Mouse (Mus musculus): Measurements from ENCODE around the gene Tmprss9. TPM values are rescaled to one million over a fixed set of nuclear protein-coding genes. Genes with fewer than 3 reads are reported as not detected.
A peak's percentile ranks its signal among the peaks of the same experiment; 100 is the strongest.

Tmprss9 gene
- polyA plus RNA-seq, 1 experiment from 2014 or later = 0.05 TPM

DNA sequence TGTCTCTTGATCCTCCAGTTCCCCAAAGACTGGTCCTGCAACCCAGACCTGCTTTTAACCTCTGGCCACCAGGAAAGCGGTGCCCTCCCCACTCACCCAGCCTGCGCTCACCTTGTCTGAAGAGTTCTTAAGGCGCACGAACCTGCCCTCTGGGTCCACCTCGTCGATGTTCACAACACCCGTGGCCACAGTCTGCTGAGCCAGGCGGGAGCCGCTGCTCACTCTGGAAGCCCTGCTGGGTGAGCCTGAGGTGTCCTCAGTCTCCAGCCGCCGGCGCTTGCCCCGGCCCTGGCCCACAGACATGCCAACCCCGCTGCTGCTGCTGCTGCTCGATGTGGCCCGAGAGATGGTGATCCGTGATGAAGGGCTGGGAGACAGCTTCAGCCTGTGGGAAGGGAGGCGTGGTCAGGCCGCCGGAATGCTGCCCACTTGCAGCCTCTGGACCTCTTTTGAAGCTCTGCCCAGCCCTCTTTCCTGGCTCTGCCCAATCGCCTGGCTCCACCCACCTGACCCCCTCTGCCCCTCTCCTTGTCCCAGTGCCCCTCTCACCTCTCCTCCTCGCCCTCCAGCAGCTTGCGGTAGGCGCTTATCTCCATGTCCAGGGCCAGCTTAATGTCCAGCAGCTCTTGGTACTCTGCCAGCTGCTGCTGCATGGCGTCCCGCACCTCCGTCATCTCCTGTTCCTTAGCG lies 32.5 kb downstream of the Tmprss9 start:
- Histone ChIP-seq H3K4me2 (no peak overlapping the region), H3K27me3 (no peaks in the 10 kb centered on the region), H3K27ac (no peak overlapping the region), H3K4me3 (replicated peaks) (no peak overlapping the region), H3K36me3 (peaks cover 67% of the 10 kb centered on the region), H3K9me3 (replicated peaks) (no peaks in the 10 kb centered on the region), H3K4me1 (replicated peaks) (peaks cover 17% of the 10 kb centered on the region), H3K9ac (no peak overlapping the region)
- no peak for DNase-seq
- WGBS (ENCODE audit: insufficient replicate concordance) = 86% methylated on average over 28 of the region's 28 CpGs
- ATAC-seq (ENCODE audit: low read depth) = no peak

DNA sequence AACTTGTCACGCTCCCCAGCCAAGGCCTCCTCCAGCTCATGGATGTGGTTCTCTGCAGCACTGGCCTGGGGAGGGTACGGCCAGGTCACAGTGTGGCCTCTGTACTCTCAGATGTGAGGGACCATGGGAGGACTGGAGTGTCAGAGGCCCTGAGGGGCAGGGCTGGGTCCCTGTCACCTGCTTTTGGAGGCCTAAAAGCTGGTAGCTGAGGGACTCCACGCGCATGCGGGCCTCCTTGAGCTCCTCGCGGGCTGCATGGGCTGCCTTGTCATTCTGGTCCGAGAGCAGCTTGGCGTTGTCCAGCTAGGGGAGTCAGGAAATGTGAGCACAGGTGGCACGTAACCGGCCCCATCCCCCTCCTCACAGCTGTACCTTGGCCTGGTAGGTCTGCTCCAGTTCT lies 33.1 kb downstream of the Tmprss9 start:
- Histone ChIP-seq H3K27me3 (no peaks in the 10 kb centered on the region), H3K9ac (no peak overlapping the region), H3K27ac (no peak overlapping the region), H3K4me2 (no peak overlapping the region), H3K4me3 (replicated peaks) (no peak overlapping the region), H3K4me1 (replicated peaks) (peaks cover 11% of the 10 kb centered on the region), H3K36me3 (peaks cover 67% of the 10 kb centered on the region), H3K9me3 (replicated peaks) (no peaks in the 10 kb centered on the region)
- WGBS (ENCODE audit: insufficient replicate concordance) = 86% methylated on average over 11 of the region's 11 CpGs
- ATAC-seq (ENCODE audit: low read depth) (no peak), DNase-seq (no peak)

DNA sequence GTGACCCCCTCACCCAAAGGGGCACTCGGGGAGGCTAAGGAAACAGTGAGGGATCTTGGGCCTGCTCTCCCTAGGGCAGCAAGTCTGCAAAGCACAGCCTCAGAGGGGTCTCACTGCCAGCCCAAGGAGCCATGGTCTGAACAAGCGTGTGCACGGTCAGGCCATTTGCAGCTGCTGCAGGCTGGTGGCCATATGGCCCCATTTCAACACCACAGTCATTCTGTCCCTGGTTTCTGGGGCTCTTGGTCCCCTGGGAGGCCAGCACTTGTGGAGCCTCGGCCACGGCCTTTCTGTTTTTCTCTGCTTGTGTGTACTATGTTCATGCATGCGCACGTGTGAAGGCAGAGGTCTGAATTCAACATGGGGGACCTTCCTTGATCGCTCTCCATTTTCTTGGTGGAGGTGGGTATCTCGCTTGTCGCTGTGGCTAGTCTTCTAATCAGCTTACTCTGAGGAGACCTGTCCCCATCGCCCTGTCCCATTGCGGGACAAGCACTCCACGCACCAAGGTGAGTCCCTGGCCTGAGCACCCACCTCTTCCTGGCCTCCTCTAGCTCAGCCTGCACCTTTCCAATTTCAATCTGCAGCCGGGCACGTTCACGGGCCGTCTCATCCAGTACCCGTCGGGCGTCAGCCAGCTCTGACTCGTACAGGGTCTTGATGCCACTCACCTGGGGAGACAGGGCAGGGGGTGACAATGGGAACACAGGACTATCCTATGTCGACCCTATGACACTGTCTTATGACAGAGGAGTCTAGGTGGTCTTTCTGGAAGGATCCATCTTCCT lies 37.9 kb downstream of the Tmprss9 start:
- Histone ChIP-seq H3K27ac (no peak overlapping the region), H3K27me3 (no peaks in the 10 kb centered on the region), H3K9me3 (replicated peaks) (no peaks in the 10 kb centered on the region), H3K4me3 (replicated peaks) (no peak overlapping the region), H3K4me2 (no peak overlapping the region), H3K36me3 (peaks cover 78% of the 10 kb centered on the region), H3K4me1 (replicated peaks) (peaks cover 14% of the 10 kb centered on the region), H3K9ac (no peak overlapping the region)
- DNase-seq (no peak), ATAC-seq (ENCODE audit: low read depth) (no peak)
- WGBS (ENCODE audit: insufficient replicate concordance) = 83% methylated on average over 22 of the region's 22 CpGs

DNA sequence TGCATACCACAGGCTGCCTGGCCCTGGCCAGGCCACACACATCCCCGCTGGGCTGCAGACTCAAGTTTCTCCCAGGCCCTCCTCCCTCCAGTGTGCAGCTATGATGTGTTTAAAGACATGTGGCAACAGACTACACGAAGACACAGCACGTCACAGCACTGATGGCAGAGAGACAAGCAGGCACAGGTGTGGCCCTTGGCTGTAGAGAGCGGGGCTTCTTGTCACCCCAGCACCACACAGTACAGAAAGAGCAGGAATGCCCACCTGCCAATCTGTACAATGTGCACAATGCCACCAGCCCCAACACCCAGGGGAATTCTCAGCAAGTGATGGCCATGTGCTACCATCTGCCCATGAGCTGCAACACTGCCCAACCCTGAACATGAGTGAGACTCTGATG lies 39.7 kb downstream of the Tmprss9 start:
- H3K9me3 ChIP-seq (replicated peaks) = no peaks in the 10 kb centered on the region
- H3K36me3 ChIP-seq = peaks cover 62% of the 10 kb centered on the region
- WGBS (ENCODE audit: insufficient replicate concordance) = 81% methylated on average over 4 of the region's 4 CpGs
- H3K4me1 ChIP-seq (replicated peaks) = peaks cover 32% of the 10 kb centered on the region
- no peak for ATAC-seq (ENCODE audit: low read depth)
- no peak overlapping the region for H3K9ac ChIP-seq
- H3K27me3 ChIP-seq = no peaks in the 10 kb centered on the region
- DNase-seq = no peak
- no peak overlapping the region for H3K4me2 ChIP-seq
- no peak overlapping the region for H3K4me3 ChIP-seq (replicated peaks)
- no peak overlapping the region for H3K27ac ChIP-seq

DNA sequence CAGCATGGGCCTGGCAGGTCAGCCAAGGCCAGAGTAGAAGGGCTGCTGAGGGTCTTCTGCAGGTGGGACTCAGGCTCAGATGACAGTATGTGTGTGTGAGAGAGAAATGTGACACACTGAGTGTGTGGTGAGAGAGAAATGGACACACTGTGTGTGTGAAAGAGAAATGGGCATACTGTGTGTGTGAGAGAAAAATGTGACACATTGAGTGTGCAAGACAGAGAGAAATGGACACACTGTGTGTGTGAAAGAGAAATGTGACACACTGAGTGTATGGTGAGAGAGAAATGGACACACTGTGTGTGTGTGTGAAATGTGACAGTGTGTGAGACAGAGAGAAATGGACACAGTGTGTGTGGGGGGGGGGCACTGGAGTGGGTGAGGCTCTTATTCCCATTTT lies 40.2 kb downstream of the Tmprss9 start:
- Histone ChIP-seq H3K27ac (no peak overlapping the region), H3K4me1 (replicated peaks) (peaks cover 37% of the 10 kb centered on the region), H3K36me3 (peaks cover 60% of the 10 kb centered on the region), H3K4me3 (replicated peaks) (no peak overlapping the region), H3K9ac (no peak overlapping the region), H3K4me2 (no peak overlapping the region), H3K27me3 (no peaks in the 10 kb centered on the region), H3K9me3 (replicated peaks) (no peaks in the 10 kb centered on the region)
- ATAC-seq (ENCODE audit: low read depth) (no peak), DNase-seq (no peak)

DNA sequence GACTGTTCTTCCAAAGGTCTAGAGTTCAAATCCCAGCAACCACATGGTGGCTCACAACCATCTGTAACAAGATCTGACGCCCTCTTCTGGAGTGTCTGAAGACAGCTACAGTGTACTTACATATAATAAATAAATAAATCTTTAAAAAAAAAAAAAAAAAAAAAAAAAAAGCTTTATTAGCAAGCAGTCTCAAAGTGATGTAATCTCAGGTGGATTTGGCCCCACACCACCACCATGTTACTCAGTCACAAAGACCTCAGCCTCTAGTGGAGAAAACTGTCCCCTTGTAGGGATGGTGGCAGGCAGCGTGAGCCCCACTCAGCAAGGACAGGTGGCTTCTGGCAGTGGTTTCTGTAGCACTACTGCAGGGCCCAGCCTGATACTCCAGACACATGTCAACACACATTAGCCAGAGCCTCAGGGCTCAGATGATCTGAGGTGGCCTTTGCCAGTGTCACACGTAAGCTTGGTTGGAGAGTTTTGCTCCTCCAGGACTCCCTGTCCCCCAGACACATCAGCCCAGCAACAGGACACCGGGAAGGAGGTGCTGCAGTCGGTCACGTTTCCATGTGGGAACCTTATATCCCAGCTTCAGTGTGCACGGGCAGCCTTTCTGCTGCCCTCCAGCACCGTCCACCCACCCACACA lies 41.8 kb downstream of the Tmprss9 start:
- H3K27me3 ChIP-seq = peaks cover 12% of the 10 kb centered on the region
- H3K4me1 ChIP-seq (replicated peaks) = peaks cover 53% of the 10 kb centered on the region
- H3K9ac ChIP-seq = no peak overlapping the region
- no peak overlapping the region for H3K4me2 ChIP-seq
- H3K9me3 ChIP-seq (replicated peaks) = no peaks in the 10 kb centered on the region
- H3K27ac ChIP-seq = peak overlapping the region; percentile 6; the same call in 1 of the 2 replicates
- no peak overlapping the region for H3K4me3 ChIP-seq (replicated peaks)
- no peak for DNase-seq
- 87% methylated on average over 7 of the region's 8 CpGs for WGBS (ENCODE audit: insufficient replicate concordance)
- peaks cover 46% of the 10 kb centered on the region for H3K36me3 ChIP-seq
- ATAC-seq (ENCODE audit: low read depth) = no peak

DNA sequence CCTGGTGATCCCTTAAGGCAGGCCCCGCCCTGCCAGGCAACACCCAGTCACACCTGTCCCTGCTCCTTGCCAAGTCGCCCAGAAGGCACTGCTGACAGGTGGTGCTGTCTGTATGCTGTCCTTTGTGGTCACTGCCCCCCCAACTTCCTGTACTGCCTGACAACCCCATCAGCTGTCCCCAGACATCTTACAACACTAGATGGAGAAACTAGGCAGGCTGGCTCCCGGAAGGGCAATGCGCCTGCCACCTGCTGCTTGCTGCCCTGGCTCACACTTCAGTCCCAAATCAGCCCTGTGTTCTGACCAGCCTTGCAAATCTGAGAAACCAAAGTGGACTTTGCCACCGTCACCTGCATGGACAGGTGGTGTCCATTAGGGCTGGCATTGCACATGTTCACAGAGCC lies 42.6 kb downstream of the Tmprss9 start:
- DNase-seq = no peak
- H3K27ac ChIP-seq = peak overlapping the region; percentile 18
- H3K9ac ChIP-seq = no peak overlapping the region
- ATAC-seq (ENCODE audit: low read depth) = no peak
- 69% methylated on average over 5 of the region's 5 CpGs for WGBS (ENCODE audit: insufficient replicate concordance)
- no peak overlapping the region for H3K4me3 ChIP-seq (replicated peaks)
- no peaks in the 10 kb centered on the region for H3K9me3 ChIP-seq (replicated peaks)
- H3K4me1 ChIP-seq (replicated peaks) = peaks cover 54% of the 10 kb centered on the region
- H3K36me3 ChIP-seq = peaks cover 38% of the 10 kb centered on the region
- no peak overlapping the region for H3K4me2 ChIP-seq
- peaks cover 19% of the 10 kb centered on the region for H3K27me3 ChIP-seq

DNA sequence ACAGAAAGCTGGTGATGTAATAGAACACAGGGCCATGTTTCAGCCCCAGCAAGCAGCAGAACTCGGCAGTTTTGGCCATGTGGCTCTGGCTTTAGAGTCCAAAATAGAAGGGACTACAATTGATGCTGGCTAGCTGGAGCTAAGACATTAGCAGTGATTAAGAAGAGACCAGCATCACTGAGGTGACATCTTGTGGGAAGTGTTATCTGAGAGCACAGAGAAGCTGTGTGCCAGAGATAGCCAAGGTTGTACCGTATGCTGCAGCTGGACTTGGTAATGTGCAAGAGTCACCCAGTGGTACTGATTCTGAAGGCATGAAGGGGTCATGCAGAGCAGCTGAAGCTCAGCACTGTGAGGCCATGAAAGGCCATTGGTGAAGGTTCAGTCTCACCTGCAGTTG lies 43.6 kb downstream of the Tmprss9 start:
- Histone ChIP-seq H3K4me1 (replicated peaks) (peaks cover 54% of the 10 kb centered on the region), H3K4me2 (no peak overlapping the region), H3K9me3 (replicated peaks) (no peaks in the 10 kb centered on the region), H3K4me3 (replicated peaks) (no peak overlapping the region), H3K9ac (no peak overlapping the region), H3K27me3 (peaks cover 25% of the 10 kb centered on the region), H3K27ac (no peak overlapping the region), H3K36me3 (peaks cover 28% of the 10 kb centered on the region)
- WGBS (ENCODE audit: insufficient replicate concordance) = 19% methylated on average over 2 of the region's 2 CpGs
- ATAC-seq (ENCODE audit: low read depth) (peak; percentile 43; the same call in 1 of the 2 replicates), DNase-seq (peak; percentile 54)

DNA sequence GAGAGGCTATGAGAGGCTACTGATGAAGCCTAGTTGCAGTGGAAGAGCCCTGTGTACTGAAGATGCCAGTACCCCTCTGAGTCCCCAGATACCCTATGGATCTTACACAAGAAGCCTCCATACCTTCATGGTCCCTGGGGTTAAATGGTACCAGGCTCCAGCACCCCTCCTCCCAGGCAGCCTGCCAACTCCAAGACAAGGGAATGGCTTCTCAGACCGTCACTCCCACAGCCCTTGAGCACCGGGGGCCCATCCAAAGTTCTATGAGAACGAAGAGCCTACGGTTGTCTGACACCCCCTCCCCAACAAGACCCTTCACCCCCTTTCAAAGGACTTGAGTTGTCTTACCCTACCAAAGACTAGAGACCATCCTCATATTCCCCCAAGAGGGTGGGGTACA lies 44.1 kb downstream of the Tmprss9 start:
- 85% methylated on average over 4 of the region's 4 CpGs for WGBS (ENCODE audit: insufficient replicate concordance)
- no peak overlapping the region for H3K9ac ChIP-seq
- no peak overlapping the region for H3K4me2 ChIP-seq
- 0 out of 2 replicates have a peak, but pooled peaks have one; percentile 1 for ATAC-seq (ENCODE audit: low read depth)
- H3K27ac ChIP-seq = no peak overlapping the region
- no peak overlapping the region for H3K4me3 ChIP-seq (replicated peaks)
- DNase-seq = no peak
- no peaks in the 10 kb centered on the region for H3K9me3 ChIP-seq (replicated peaks)
- peaks cover 25% of the 10 kb centered on the region for H3K27me3 ChIP-seq
- H3K36me3 ChIP-seq = peaks cover 23% of the 10 kb centered on the region
- H3K4me1 ChIP-seq (replicated peaks) = peaks cover 54% of the 10 kb centered on the region

DNA sequence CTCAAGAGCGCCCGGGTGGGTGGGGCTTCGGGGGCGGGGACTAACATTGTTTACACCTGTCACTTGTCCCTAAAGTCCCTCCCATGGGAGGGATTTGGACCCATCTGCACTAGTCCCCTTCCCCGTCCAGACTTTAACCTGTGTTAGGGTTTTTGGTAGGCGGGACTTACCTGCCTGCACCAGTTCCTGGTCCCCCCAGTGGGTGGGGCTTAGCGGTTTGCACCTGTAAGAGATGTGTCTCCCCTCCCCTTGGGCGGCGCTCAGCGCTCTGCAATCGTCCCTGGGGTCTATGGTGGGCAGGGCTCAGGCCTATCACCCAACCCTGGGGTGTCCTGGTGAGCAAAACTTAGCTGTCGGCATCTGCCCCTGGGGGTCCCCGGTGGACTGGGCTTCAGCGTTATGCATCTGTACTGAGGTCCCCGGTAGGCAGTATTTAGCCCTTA lies 45.7 kb downstream of the Tmprss9 start:
- Histone ChIP-seq H3K4me3 (replicated peaks) (peak overlapping the region; percentile 78), H3K27me3 (peaks cover 28% of the 10 kb centered on the region), H3K4me2 (peak overlapping the region; percentile 90), H3K9me3 (replicated peaks) (no peaks in the 10 kb centered on the region), H3K4me1 (replicated peaks) (peaks cover 63% of the 10 kb centered on the region), H3K27ac (peak overlapping the region; percentile 59), H3K36me3 (peaks cover 8% of the 10 kb centered on the region; the same call in 1 of the 2 replicates), H3K9ac (peak overlapping the region; percentile 81)
- ATAC-seq (ENCODE audit: low read depth) = peak; percentile 19
- no peak for DNase-seq
- WGBS (ENCODE audit: insufficient replicate concordance) = 2% methylated on average over 15 of the region's 15 CpGs

DNA sequence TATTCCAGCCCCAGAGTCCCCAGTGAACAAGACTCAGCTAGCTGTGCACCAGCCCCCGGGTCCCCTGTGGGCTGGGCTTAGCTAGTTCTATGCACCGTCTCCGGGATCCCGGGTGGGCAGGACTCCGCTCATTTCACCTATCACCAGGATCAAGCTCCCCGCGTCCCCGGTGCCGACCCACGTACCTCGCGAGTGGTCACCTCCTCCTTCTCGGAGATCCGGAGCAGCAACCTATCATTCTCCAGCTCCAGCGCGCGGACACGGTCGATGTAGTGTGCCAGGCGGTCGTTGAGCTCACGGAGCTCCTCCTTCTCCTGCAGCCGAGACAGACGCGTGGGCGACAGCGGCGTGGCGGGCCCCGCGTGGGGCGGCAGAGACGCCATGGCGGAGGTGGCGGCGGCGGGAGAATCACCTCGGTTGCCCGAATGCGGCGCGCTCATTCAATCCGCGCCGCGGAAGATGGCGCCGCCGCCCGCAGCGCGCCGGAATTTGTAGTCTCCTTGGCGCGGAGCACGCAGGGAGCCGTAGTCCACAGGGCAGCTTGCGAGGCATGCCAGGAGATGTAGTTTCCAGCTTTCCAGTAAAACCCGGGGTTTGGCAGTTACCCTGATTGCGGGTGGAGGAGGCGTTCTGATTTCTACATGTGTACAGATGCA lies 46.3 kb downstream of the Tmprss9 start, which contains the start of gene Lmnb2:
TSS of gene Lmnb2 (minus strand) at position 467 of the 656 bp plus-strand sequence.
- Histone ChIP-seq H3K4me2 (peak within 1 kb of the TSS; percentile 90), H3K4me1 (replicated peaks) (peaks cover 63% of the 10 kb centered on the region), H3K36me3 (peaks cover 8% of the 10 kb centered on the region; the same call in 1 of the 2 replicates), H3K27ac (peak within 1 kb of the TSS; percentile 59), H3K9ac (peak within 1 kb of the TSS; percentile 81), H3K27me3 (peaks cover 28% of the 10 kb centered on the region), H3K4me3 (replicated peaks) (peak within 1 kb of the TSS; percentile 78), H3K9me3 (replicated peaks) (no peaks in the 10 kb centered on the region)
- no peak for DNase-seq
- under 1% methylated on average over 61 of the region's 61 CpGs for WGBS (ENCODE audit: insufficient replicate concordance)
- ATAC-seq (ENCODE audit: low read depth) = peak; percentile 25

Data from liver, embryonic 13.5 days (tissue).